Mouse (Mus musculus): ENCODE measurements around the gene Cdh16. TPM values are rescaled to one million over a fixed set of nuclear protein-coding genes. Genes with fewer than 3 reads are reported as not detected.
A peak's percentile ranks its signal among the peaks of the same experiment; 100 is the strongest.
"Not testable (repeated sequence)": the region's sequence is repeated elsewhere in the genome, so short reads cannot be mapped to it uniquely, and the experiment has no call there.

Cdh16 gene
- not detected in 2 replicates for polyA plus RNA-seq (2012; ENCODE audit: insufficient read depth, insufficient read length, missing spikeins)

- Histone ChIP-seq H3K27ac (replicated peaks; ENCODE audit: low read depth, low read length) (no peak within 1 kb of the TSS), H3K4me1 (ENCODE audit: control insufficient read depth, insufficient read depth, insufficient read length, low read length) (peaks cover 3% of the 10 kb centered on the region; the same call in 1 of the 2 replicates), H3K4me3 (ENCODE audit: insufficient read depth, low read depth, low read length) (no peak within 1 kb of the TSS)
These were observed at the start of gene Cdh16 for GRCm38 (mm10) chr8:104624161-104624560. Gene Cdh16, minus strand, starts transcription at chr8:104624396.

GRCm38 (mm10) chr8:104655614-104656013 lies 31.4 kb upstream of the Cdh16 start:
- H3K27ac ChIP-seq (replicated peaks; ENCODE audit: low read depth, low read length) = no peak overlapping the region
- no peak overlapping the region for H3K4me3 ChIP-seq (ENCODE audit: insufficient read depth, low read depth, low read length)
- H3K4me1 ChIP-seq (ENCODE audit: control insufficient read depth, insufficient read depth, insufficient read length, low read length) = no peaks in the 10 kb centered on the region

- Histone ChIP-seq H3K4me3 (ENCODE audit: insufficient read depth, low read depth, low read length) (no peak overlapping the region), H3K27ac (replicated peaks; ENCODE audit: low read depth, low read length) (no peak overlapping the region), H3K4me1 (ENCODE audit: control insufficient read depth, insufficient read depth, insufficient read length, low read length) (no peaks in the 10 kb centered on the region)
These were observed 30.8 kb upstream of the Cdh16 start for GRCm38 (mm10) chr8:104654984-104655383.

GRCm38 (mm10) chr8:104644187-104644586 lies 20.0 kb upstream of the Cdh16 start:
- H3K4me1 ChIP-seq (ENCODE audit: control insufficient read depth, insufficient read depth, insufficient read length, low read length) = peaks cover 10% of the 10 kb centered on the region
- H3K4me3 ChIP-seq (ENCODE audit: insufficient read depth, low read depth, low read length); H3K27ac ChIP-seq (replicated peaks; ENCODE audit: low read depth, low read length): not testable (repeated sequence)

- peak overlapping the region; percentile 88 for H3K4me3 ChIP-seq (ENCODE audit: insufficient read depth, low read depth, low read length)
- H3K4me1 ChIP-seq (ENCODE audit: control insufficient read depth, insufficient read depth, insufficient read length, low read length) = peaks cover 11% of the 10 kb centered on the region
- H3K27ac ChIP-seq (replicated peaks; ENCODE audit: low read depth, low read length) = peak overlapping the region; percentile 90
These were observed 18.1 kb upstream of the Cdh16 start for GRCm38 (mm10) chr8:104642324-104642654.

GRCm38 (mm10) chr8:104641426-104642323 lies 17.5 kb upstream of the Cdh16 start, which contains the start of gene Ciao2b:
Gene Ciao2b, minus strand, starts transcription at chr8:104641965.
- Histone ChIP-seq H3K4me1 (ENCODE audit: control insufficient read depth, insufficient read depth, insufficient read length, low read length) (peaks cover 14% of the 10 kb centered on the region), H3K4me3 (ENCODE audit: insufficient read depth, low read depth, low read length) (peak within 1 kb of the TSS; percentile 88), H3K27ac (replicated peaks; ENCODE audit: low read depth, low read length) (peak within 1 kb of the TSS; percentile 90)

- H3K4me1 ChIP-seq (ENCODE audit: control insufficient read depth, insufficient read depth, insufficient read length, low read length) = peaks cover 14% of the 10 kb centered on the region
- H3K27ac ChIP-seq (replicated peaks; ENCODE audit: low read depth, low read length) = no peak overlapping the region
- peak overlapping the region; percentile 88 for H3K4me3 ChIP-seq (ENCODE audit: insufficient read depth, low read depth, low read length)
These were observed 16.7 kb upstream of the Cdh16 start for GRCm38 (mm10) chr8:104640831-104641370.

- Histone ChIP-seq H3K4me1 (ENCODE audit: control insufficient read depth, insufficient read depth, insufficient read length, low read length) (peaks cover 14% of the 10 kb centered on the region), H3K4me3 (ENCODE audit: insufficient read depth, low read depth, low read length) (no peak overlapping the region), H3K27ac (replicated peaks; ENCODE audit: low read depth, low read length) (no peak overlapping the region)
These were observed 16.0 kb upstream of the Cdh16 start for GRCm38 (mm10) chr8:104640241-104640640.

- peaks cover 14% of the 10 kb centered on the region for H3K4me1 ChIP-seq (ENCODE audit: control insufficient read depth, insufficient read depth, insufficient read length, low read length)
- no peak overlapping the region for H3K4me3 ChIP-seq (ENCODE audit: insufficient read depth, low read depth, low read length)
- no peak overlapping the region for H3K27ac ChIP-seq (replicated peaks; ENCODE audit: low read depth, low read length)
These were observed 13.8 kb upstream of the Cdh16 start for GRCm38 (mm10) chr8:104638010-104638409.

GRCm38 (mm10) chr8:104635004-104635710 lies 11.0 kb upstream of the Cdh16 start:
- Histone ChIP-seq H3K4me3 (ENCODE audit: insufficient read depth, low read depth, low read length) (no peak overlapping the region), H3K27ac (replicated peaks; ENCODE audit: low read depth, low read length) (no peak overlapping the region), H3K4me1 (ENCODE audit: control insufficient read depth, insufficient read depth, insufficient read length, low read length) (peaks cover 6% of the 10 kb centered on the region; the same call in 1 of the 2 replicates)

- Histone ChIP-seq H3K4me1 (ENCODE audit: control insufficient read depth, insufficient read depth, insufficient read length, low read length) (peaks cover 18% of the 10 kb centered on the region; the same call in 1 of the 2 replicates), H3K4me3 (ENCODE audit: insufficient read depth, low read depth, low read length) (no peak overlapping the region), H3K27ac (replicated peaks; ENCODE audit: low read depth, low read length) (no peak overlapping the region)
These were observed 9.1 kb upstream of the Cdh16 start for GRCm38 (mm10) chr8:104633156-104633744.

- H3K27ac ChIP-seq (replicated peaks; ENCODE audit: low read depth, low read length) = no peak overlapping the region
- H3K4me3 ChIP-seq (ENCODE audit: insufficient read depth, low read depth, low read length) = no peak overlapping the region
- peaks cover 18% of the 10 kb centered on the region; the same call in 1 of the 2 replicates for H3K4me1 ChIP-seq (ENCODE audit: control insufficient read depth, insufficient read depth, insufficient read length, low read length)
These were observed 8.3 kb upstream of the Cdh16 start for GRCm38 (mm10) chr8:104632486-104632885.

GRCm38 (mm10) chr8:104631975-104632374 lies 7.8 kb upstream of the Cdh16 start:
- Histone ChIP-seq H3K4me1 (ENCODE audit: control insufficient read depth, insufficient read depth, insufficient read length, low read length) (peaks cover 14% of the 10 kb centered on the region; the same call in 1 of the 2 replicates), H3K4me3 (ENCODE audit: insufficient read depth, low read depth, low read length) (no peak overlapping the region), H3K27ac (replicated peaks; ENCODE audit: low read depth, low read length) (no peak overlapping the region)

- no peak within 1 kb of the TSS for H3K27ac ChIP-seq (replicated peaks; ENCODE audit: low read depth, low read length)
- H3K4me3 ChIP-seq (ENCODE audit: insufficient read depth, low read depth, low read length) = peak within 1 kb of the TSS; percentile 50
- H3K4me1 ChIP-seq (ENCODE audit: control insufficient read depth, insufficient read depth, insufficient read length, low read length) = peaks cover 14% of the 10 kb centered on the region; the same call in 1 of the 2 replicates
These were observed 6.9 kb upstream of the Cdh16 start, which contains the start of gene Rrad for GRCm38 (mm10) chr8:104630981-104631663. Gene Rrad, minus strand, starts transcription at chr8:104631327.
